Mouse (Mus musculus): ENCODE measurements around the gene Ctnna3.

Ctnna3 gene

GRCm38 (mm10) chr10:63488346-63488745 is 58.4 kb downstream of the Ctnna3 start:
- no peak for DNase-seq (ENCODE audit: low spot score in 2 of 2)

GRCm38 (mm10) chr10:63523956-63524355 is 94.1 kb downstream of the Ctnna3 start:
- DNase-seq (ENCODE audit: low spot score in 2 of 2), result no peak

- no peak for DNase-seq (ENCODE audit: low spot score in 2 of 2)
These were observed 96.1 kb downstream of the Ctnna3 start for GRCm38 (mm10) chr10:63526027-63526426.

- no peak for DNase-seq (ENCODE audit: low spot score in 2 of 2)
These were observed 102.5 kb downstream of the Ctnna3 start for GRCm38 (mm10) chr10:63532381-63532780.

GRCm38 (mm10) chr10:63541754-63542153 is 111.9 kb downstream of the Ctnna3 start:
- DNase-seq (ENCODE audit: low spot score in 2 of 2), result peak in 1 of 2 experiments; percentile 3

- DNase-seq (ENCODE audit: low spot score in 2 of 2), result no peak
These were observed 112.6 kb downstream of the Ctnna3 start for GRCm38 (mm10) chr10:63542493-63542892.

GRCm38 (mm10) chr10:63566691-63567090 is 136.8 kb downstream of the Ctnna3 start:
- no peak for DNase-seq (ENCODE audit: low spot score in 2 of 2)

GRCm38 (mm10) chr10:63571561-63571960 is 141.7 kb downstream of the Ctnna3 start:
- no peak for DNase-seq (ENCODE audit: low spot score in 2 of 2)

- no peak for DNase-seq (ENCODE audit: low spot score in 2 of 2)
These were observed 143.0 kb downstream of the Ctnna3 start for GRCm38 (mm10) chr10:63572866-63573265.

- peak in 1 of 2 experiments; percentile 33 for DNase-seq (ENCODE audit: low spot score in 2 of 2)
These were observed 144.3 kb downstream of the Ctnna3 start for GRCm38 (mm10) chr10:63574100-63574609.

- DNase-seq (ENCODE audit: low spot score in 2 of 2), result peak; percentile 88 to 93
These were observed 152.7 kb downstream of the Ctnna3 start for GRCm38 (mm10) chr10:63582608-63583007.

- no peak for DNase-seq (ENCODE audit: low spot score in 2 of 2)
These were observed 154.0 kb downstream of the Ctnna3 start for GRCm38 (mm10) chr10:63583798-63584374.

GRCm38 (mm10) chr10:63599417-63599816 is 169.5 kb downstream of the Ctnna3 start:
- DNase-seq (ENCODE audit: low spot score in 2 of 2), result no peak

GRCm38 (mm10) chr10:63601206-63601605 is 171.3 kb downstream of the Ctnna3 start:
- DNase-seq (ENCODE audit: low spot score in 2 of 2), result no peak

- DNase-seq (ENCODE audit: low spot score in 2 of 2), result no peak
These were observed 198.6 kb downstream of the Ctnna3 start for GRCm38 (mm10) chr10:63628546-63628945.

- no peak for DNase-seq (ENCODE audit: low spot score in 2 of 2)
These were observed 204.0 kb downstream of the Ctnna3 start for GRCm38 (mm10) chr10:63633915-63634314.

GRCm38 (mm10) chr10:63637987-63638386 is 208.1 kb downstream of the Ctnna3 start:
- DNase-seq (ENCODE audit: low spot score in 2 of 2), result no peak

GRCm38 (mm10) chr10:63647300-63647699 is 217.4 kb downstream of the Ctnna3 start:
- no peak for DNase-seq (ENCODE audit: low spot score in 2 of 2)

GRCm38 (mm10) chr10:63650307-63650706 is 220.4 kb downstream of the Ctnna3 start:
- no peak for DNase-seq (ENCODE audit: low spot score in 2 of 2)

- no peak for DNase-seq (ENCODE audit: low spot score in 2 of 2)
These were observed 223.0 kb downstream of the Ctnna3 start for GRCm38 (mm10) chr10:63652887-63653286.

GRCm38 (mm10) chr10:63653571-63653970 is 223.7 kb downstream of the Ctnna3 start:
- DNase-seq (ENCODE audit: low spot score in 2 of 2), result no peak

- DNase-seq (ENCODE audit: low spot score in 2 of 2), result no peak
These were observed 224.7 kb downstream of the Ctnna3 start for GRCm38 (mm10) chr10:63654560-63654959.

- DNase-seq (ENCODE audit: low spot score in 2 of 2), result no peak
These were observed 246.4 kb downstream of the Ctnna3 start for GRCm38 (mm10) chr10:63676343-63676742.

- no peak for DNase-seq (ENCODE audit: low spot score in 2 of 2)
These were observed 259.3 kb downstream of the Ctnna3 start for GRCm38 (mm10) chr10:63689233-63689632.

All from frontal cortex, postnatal 36 days (tissue).